Mouse (Mus musculus): ENCODE results near the gene Pin1. TPM values are rescaled to one million over a fixed set of nuclear protein-coding genes. Genes with fewer than 3 reads are reported as not detected.

Gene Pin1
- polyA plus RNA-seq, 1 experiment from 2014 or later = 57.9 TPM

DNA sequence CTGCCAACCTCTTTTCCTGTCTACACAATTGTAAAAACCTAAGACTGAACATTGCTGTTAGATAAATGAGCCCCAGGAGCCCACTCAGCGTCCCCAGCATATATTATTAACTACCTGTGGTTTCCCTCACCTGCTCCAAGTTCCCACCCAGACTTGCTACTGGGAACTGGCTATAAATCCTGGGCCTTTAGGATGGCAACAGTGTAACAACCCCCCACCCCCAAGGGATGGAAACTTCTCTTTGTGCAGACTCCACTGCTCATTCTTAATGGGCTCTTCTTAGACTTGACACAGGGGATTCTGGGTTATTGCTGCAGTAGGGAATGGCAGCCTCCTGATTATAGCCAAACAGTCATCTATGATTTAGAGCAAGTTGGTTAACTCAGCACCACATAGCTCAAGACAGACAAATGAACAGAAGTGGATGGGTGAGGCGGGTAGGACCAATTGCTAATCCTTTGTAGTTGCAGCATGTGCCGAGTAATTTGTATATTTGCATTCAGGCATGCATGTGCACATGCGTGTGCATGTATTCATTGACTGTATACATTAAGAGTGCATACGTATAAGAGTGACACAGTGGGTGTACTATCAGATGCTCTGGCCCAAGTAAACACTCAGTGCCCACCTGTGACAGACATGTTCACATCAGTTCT lies 13.2 kb downstream of the Pin1 start:
- peaks cover 45% of the 10 kb centered on the region for H3K36me3 ChIP-seq (ENCODE audit: control insufficient read depth, insufficient read depth, low read length)
- 73% methylated on average over 5 of the region's 5 CpGs for WGBS
- H3K4me3 ChIP-seq (ENCODE audit: low read length) = no peak overlapping the region
- no peak for ATAC-seq (ENCODE audit: low FRiP score, low TSS enrichment)
- H3K27me3 ChIP-seq (ENCODE audit: control insufficient read depth, insufficient read depth, low read length) = no peaks in the 10 kb centered on the region
- H3K9ac ChIP-seq (ENCODE audit: low read depth, low read length) = no peak overlapping the region
- H3K4me2 ChIP-seq (replicated peaks; ENCODE audit: low read depth, low read length) = no peak overlapping the region
- no peaks in the 10 kb centered on the region for H3K9me3 ChIP-seq (ENCODE audit: control insufficient read depth, low read length)
- H3K4me1 ChIP-seq (ENCODE audit: control insufficient read depth, insufficient read depth, low read length) = peaks cover 12% of the 10 kb centered on the region; the same call in 1 of the 2 replicates
- no peak overlapping the region for H3K27ac ChIP-seq (ENCODE audit: low read depth, low read length)

DNA sequence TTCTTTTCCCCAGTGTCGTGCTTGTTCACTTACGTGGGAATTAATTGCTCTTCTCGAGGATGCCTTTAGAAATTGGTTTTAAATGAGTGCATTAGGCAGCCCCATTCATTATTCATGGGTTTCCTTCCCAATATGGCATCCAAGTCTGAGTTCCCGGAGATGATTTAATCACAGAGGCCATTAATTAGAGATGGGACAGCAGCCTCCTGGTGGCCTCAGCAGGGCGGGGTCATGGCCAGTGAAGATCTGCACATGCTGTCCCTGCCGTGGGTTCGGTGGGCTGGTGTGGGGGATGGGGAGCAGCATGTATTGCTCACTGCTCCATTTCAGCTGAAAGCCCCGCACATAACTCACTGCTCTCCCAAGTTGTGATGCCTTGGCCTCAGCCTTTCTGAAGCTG lies 14.0 kb downstream of the Pin1 start:
- Histone ChIP-seq H3K27ac (ENCODE audit: low read depth, low read length) (no peak overlapping the region), H3K4me2 (replicated peaks; ENCODE audit: low read depth, low read length) (no peak overlapping the region), H3K4me3 (ENCODE audit: low read length) (no peak overlapping the region), H3K27me3 (ENCODE audit: control insufficient read depth, insufficient read depth, low read length) (no peaks in the 10 kb centered on the region), H3K9ac (ENCODE audit: low read depth, low read length) (no peak overlapping the region), H3K36me3 (ENCODE audit: control insufficient read depth, insufficient read depth, low read length) (peaks cover 36% of the 10 kb centered on the region), H3K9me3 (ENCODE audit: control insufficient read depth, low read length) (no peaks in the 10 kb centered on the region), H3K4me1 (ENCODE audit: control insufficient read depth, insufficient read depth, low read length) (peaks cover 12% of the 10 kb centered on the region; the same call in 1 of the 2 replicates)
- 21% methylated on average over 8 of the region's 8 CpGs for WGBS
- ATAC-seq (ENCODE audit: low FRiP score, low TSS enrichment) = no peak

DNA sequence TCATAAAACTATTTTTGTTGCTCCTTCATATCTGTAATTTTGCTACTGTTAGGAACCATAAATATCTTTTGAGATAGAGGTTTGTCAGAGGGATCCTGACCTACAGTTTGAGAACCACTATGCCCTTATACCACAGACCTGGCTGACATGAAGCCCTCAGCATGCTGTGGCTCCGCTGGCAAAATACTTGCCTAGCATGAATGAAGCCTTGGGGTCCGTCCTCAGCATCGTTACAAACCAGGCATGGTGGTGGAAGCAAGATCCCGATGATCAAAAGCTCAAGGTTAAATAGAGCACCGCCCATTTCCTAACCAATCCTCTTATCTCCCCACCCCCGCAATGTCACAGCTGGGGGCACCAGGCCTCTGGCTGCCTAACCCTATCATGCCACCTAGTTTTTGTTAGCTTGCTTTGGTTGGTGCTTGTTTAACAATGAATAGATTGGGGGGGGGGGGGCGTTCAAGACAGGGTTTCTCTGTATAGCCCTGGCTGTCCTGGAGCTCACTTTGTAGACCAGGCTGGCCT lies 14.7 kb downstream of the Pin1 start:
- Histone ChIP-seq H3K36me3 (ENCODE audit: control insufficient read depth, insufficient read depth, low read length) (peaks cover 30% of the 10 kb centered on the region), H3K4me3 (ENCODE audit: low read length) (no peak overlapping the region), H3K27ac (ENCODE audit: low read depth, low read length) (no peak overlapping the region), H3K27me3 (ENCODE audit: control insufficient read depth, insufficient read depth, low read length) (no peaks in the 10 kb centered on the region), H3K9ac (ENCODE audit: low read depth, low read length) (no peak overlapping the region), H3K9me3 (ENCODE audit: control insufficient read depth, low read length) (no peaks in the 10 kb centered on the region), H3K4me2 (replicated peaks; ENCODE audit: low read depth, low read length) (no peak overlapping the region), H3K4me1 (ENCODE audit: control insufficient read depth, insufficient read depth, low read length) (peaks cover 12% of the 10 kb centered on the region; the same call in 1 of the 2 replicates)
- ATAC-seq (ENCODE audit: low FRiP score, low TSS enrichment) = no peak
- WGBS = 16% methylated on average over 7 of the region's 7 CpGs

DNA sequence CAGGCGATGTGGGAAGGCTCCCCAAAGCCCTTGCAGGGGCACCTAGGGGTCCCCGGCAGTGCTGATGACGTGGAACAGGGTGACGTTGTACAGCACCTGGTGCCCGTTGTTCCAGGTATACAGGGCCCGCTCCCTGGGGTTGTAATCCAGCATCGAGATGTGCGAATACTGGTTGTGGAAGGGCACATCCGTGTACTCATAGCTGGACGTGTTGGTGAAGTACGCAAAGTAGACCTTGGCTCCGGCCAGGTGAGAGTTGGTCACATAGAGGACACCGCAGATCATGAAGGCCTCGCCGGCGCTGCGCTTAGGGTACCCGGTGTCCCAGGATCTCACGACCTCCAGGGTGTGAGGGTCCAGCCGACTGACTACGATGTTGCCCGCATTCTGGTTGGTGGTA lies 16.2 kb downstream of the Pin1 start:
- H3K4me2 ChIP-seq (replicated peaks; ENCODE audit: low read depth, low read length) = no peak overlapping the region
- no peaks in the 10 kb centered on the region for H3K9me3 ChIP-seq (ENCODE audit: control insufficient read depth, low read length)
- WGBS = 92% methylated on average over 22 of the region's 22 CpGs
- H3K4me1 ChIP-seq (ENCODE audit: control insufficient read depth, insufficient read depth, low read length) = peaks cover 12% of the 10 kb centered on the region; the same call in 1 of the 2 replicates
- no peak overlapping the region for H3K9ac ChIP-seq (ENCODE audit: low read depth, low read length)
- no peak overlapping the region for H3K4me3 ChIP-seq (ENCODE audit: low read length)
- no peak for ATAC-seq (ENCODE audit: low FRiP score, low TSS enrichment)
- H3K27ac ChIP-seq (ENCODE audit: low read depth, low read length) = no peak overlapping the region
- H3K27me3 ChIP-seq (ENCODE audit: control insufficient read depth, insufficient read depth, low read length) = no peaks in the 10 kb centered on the region
- H3K36me3 ChIP-seq (ENCODE audit: control insufficient read depth, insufficient read depth, low read length) = peaks cover 18% of the 10 kb centered on the region

DNA sequence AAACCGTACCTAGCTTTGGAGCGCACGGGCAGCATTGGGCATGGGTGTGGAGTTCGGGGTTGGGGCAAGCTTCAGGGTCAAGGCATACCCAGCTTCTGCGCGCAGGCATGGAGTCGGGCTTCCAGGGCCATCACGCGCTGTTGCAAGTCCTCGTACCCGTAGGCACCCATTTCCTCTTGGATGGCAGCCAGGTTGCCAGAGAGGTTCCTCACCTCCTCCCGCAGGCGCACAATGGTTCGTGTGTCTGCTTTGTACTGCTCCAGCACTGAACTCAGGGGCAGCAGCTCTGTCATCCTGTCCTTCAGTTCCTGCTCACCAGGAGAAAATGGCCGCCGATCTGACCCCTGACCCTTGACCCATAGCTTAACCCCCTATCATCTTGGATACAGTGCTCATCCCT lies 20.2 kb downstream of the Pin1 start:
- no peak overlapping the region for H3K9ac ChIP-seq (ENCODE audit: low read depth, low read length)
- H3K27ac ChIP-seq (ENCODE audit: low read depth, low read length) = no peak overlapping the region
- no peak overlapping the region for H3K4me2 ChIP-seq (replicated peaks; ENCODE audit: low read depth, low read length)
- WGBS = 84% methylated on average over 16 of the region's 16 CpGs
- ATAC-seq (ENCODE audit: low FRiP score, low TSS enrichment) = no peak
- H3K9me3 ChIP-seq (ENCODE audit: control insufficient read depth, low read length) = no peaks in the 10 kb centered on the region
- no peaks in the 10 kb centered on the region for H3K27me3 ChIP-seq (ENCODE audit: control insufficient read depth, insufficient read depth, low read length)
- no peak overlapping the region for H3K4me3 ChIP-seq (ENCODE audit: low read length)
- no peaks in the 10 kb centered on the region for H3K36me3 ChIP-seq (ENCODE audit: control insufficient read depth, insufficient read depth, low read length)
- H3K4me1 ChIP-seq (ENCODE audit: control insufficient read depth, insufficient read depth, low read length) = no peaks in the 10 kb centered on the region

DNA sequence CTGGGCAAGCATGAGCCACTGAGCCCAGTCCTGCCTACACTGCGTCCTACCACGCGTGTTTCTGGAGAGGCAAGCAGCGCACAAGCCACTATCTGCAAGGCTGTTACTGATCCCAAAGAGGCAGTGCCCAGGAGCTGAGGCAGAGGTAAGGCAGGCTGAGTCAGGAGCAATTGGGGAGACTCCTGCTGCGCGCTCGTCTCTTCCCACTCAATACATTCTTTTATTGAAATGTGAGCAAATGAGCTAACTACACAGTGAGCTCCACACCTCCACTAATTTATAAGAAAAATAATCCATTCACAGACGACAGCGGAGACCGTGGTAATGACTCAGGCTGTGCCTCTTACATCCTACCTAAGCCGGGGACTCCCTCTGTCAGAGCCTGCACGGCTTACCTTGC lies 26.0 kb downstream of the Pin1 start:
- Histone ChIP-seq H3K4me1 (ENCODE audit: control insufficient read depth, insufficient read depth, low read length) (no peaks in the 10 kb centered on the region), H3K9me3 (ENCODE audit: control insufficient read depth, low read length) (no peaks in the 10 kb centered on the region), H3K27ac (ENCODE audit: low read depth, low read length) (no peak overlapping the region), H3K9ac (ENCODE audit: low read depth, low read length) (no peak overlapping the region), H3K4me3 (ENCODE audit: low read length) (no peak overlapping the region), H3K36me3 (ENCODE audit: control insufficient read depth, insufficient read depth, low read length) (no peaks in the 10 kb centered on the region), H3K27me3 (ENCODE audit: control insufficient read depth, insufficient read depth, low read length) (no peaks in the 10 kb centered on the region), H3K4me2 (replicated peaks; ENCODE audit: low read depth, low read length) (no peak overlapping the region)
- no peak for ATAC-seq (ENCODE audit: low FRiP score, low TSS enrichment)
- WGBS = 94% methylated on average over 12 of the region's 12 CpGs

DNA sequence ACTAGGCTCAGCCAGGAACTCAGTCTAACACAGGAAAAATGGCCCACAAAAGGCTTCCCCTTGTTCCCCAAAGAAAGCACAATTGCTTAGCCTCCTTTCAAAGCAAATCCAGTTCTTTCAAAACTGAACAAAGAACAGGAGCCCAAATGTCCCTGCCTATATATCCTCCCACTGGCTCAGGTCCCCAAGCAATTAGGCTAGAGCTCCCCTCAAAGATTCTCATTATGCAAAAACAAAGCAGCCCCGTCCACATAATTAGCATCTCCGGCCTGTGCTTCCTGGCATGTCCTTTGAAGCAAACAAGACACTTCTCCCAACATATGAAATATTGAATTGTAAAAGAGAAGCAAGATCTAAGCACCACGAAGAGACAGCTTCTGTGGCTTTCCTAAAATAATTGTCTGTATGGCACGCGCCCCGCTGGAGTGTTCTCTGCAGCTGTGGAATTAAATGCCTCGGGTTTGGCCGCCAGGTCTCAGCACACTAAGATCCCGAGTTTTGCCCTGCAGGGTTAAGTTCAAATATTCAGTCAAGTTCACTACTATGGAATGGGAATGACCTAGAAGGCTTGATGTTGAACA lies 28.6 kb downstream of the Pin1 start:
- Histone ChIP-seq H3K27ac (ENCODE audit: low read depth, low read length) (no peak overlapping the region), H3K36me3 (ENCODE audit: control insufficient read depth, insufficient read depth, low read length) (no peaks in the 10 kb centered on the region), H3K9ac (ENCODE audit: low read depth, low read length) (no peak overlapping the region), H3K4me3 (ENCODE audit: low read length) (no peak overlapping the region), H3K4me2 (replicated peaks; ENCODE audit: low read depth, low read length) (no peak overlapping the region), H3K9me3 (ENCODE audit: control insufficient read depth, low read length) (no peaks in the 10 kb centered on the region), H3K4me1 (ENCODE audit: control insufficient read depth, insufficient read depth, low read length) (no peaks in the 10 kb centered on the region), H3K27me3 (ENCODE audit: control insufficient read depth, insufficient read depth, low read length) (no peaks in the 10 kb centered on the region)
- WGBS = 80% methylated on average over 9 of the region's 9 CpGs
- no peak for ATAC-seq (ENCODE audit: low FRiP score, low TSS enrichment)

DNA sequence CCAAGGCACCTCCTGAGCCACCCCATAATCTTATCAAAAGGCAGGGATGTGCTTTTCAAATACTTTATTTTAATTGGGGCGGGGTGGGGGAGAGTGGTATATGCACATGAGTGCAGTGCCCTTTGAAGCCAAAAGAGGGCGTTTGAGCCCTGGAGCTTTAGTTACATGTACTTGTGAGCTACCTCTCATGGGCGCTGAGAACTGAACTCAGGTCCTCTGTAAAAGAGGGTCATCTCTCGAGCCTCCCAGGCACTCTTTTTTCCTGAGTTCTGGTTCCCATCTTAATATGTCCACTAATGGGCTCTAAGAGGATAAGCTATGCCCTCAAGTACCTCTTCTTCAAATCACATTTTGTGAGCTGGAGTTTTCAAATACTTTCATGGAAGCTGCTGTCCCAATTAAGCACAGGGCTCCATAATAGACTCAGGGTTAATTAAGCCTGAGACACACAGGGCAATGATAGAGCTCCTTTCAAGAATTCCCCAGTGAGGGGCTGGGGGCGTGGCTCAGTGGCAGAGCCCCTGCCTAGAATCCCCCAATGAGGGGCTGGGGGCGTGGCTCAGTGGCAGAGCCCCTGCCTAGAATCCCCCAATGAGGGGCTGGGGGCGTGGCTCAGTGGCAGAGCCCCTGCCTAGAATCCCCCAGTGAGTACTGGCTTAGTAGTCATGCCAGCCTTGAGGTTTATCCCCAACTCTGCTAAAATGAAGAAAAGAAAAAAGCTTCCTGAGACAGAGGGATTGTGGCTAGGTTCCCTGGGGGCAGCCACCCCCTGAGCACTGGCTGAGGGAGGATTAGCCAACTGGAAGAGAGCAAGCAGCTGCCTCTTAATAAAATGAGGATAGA lies 29.9 kb downstream of the Pin1 start:
- no peaks in the 10 kb centered on the region for H3K36me3 ChIP-seq (ENCODE audit: control insufficient read depth, insufficient read depth, low read length)
- H3K9ac ChIP-seq (ENCODE audit: low read depth, low read length) = no peak overlapping the region
- no peaks in the 10 kb centered on the region for H3K4me1 ChIP-seq (ENCODE audit: control insufficient read depth, insufficient read depth, low read length)
- H3K9me3 ChIP-seq (ENCODE audit: control insufficient read depth, low read length) = no peaks in the 10 kb centered on the region
- no peak for ATAC-seq (ENCODE audit: low FRiP score, low TSS enrichment)
- H3K27ac ChIP-seq (ENCODE audit: low read depth, low read length) = no peak overlapping the region
- H3K27me3 ChIP-seq (ENCODE audit: control insufficient read depth, insufficient read depth, low read length) = no peaks in the 10 kb centered on the region
- no peak overlapping the region for H3K4me2 ChIP-seq (replicated peaks; ENCODE audit: low read depth, low read length)
- no peak overlapping the region for H3K4me3 ChIP-seq (ENCODE audit: low read length)
- WGBS = 54% methylated on average over 6 of the region's 7 CpGs

DNA sequence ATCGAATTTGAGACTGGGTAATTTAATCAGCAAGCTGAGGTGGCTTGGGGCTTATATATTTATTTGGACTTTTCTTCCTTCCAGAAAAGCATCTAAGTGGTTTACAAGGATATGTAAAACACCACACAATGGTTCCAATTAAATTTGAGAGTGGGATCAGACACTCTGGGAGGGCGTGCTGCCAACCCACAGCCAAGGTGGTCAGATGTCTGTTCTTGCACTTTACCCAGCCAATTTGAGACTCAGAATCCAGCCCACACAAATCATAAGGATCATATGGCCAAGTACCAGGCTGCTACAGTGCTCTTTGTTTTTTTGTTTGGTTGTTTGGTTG lies 30.5 kb downstream of the Pin1 start:
- no peaks in the 10 kb centered on the region for H3K4me1 ChIP-seq (ENCODE audit: control insufficient read depth, insufficient read depth, low read length)
- WGBS = 73% methylated on average over 2 of the region's 2 CpGs
- ATAC-seq (ENCODE audit: low FRiP score, low TSS enrichment) = no peak
- no peak overlapping the region for H3K27ac ChIP-seq (ENCODE audit: low read depth, low read length)
- no peaks in the 10 kb centered on the region for H3K9me3 ChIP-seq (ENCODE audit: control insufficient read depth, low read length)
- no peaks in the 10 kb centered on the region for H3K36me3 ChIP-seq (ENCODE audit: control insufficient read depth, insufficient read depth, low read length)
- H3K27me3 ChIP-seq (ENCODE audit: control insufficient read depth, insufficient read depth, low read length) = no peaks in the 10 kb centered on the region
- H3K4me2 ChIP-seq (replicated peaks; ENCODE audit: low read depth, low read length) = no peak overlapping the region
- no peak overlapping the region for H3K4me3 ChIP-seq (ENCODE audit: low read length)
- no peak overlapping the region for H3K9ac ChIP-seq (ENCODE audit: low read depth, low read length)

All from kidney, embryonic 14.5 days (tissue).